Mouse (Mus musculus): ENCODE measurements around the gene Acat1.

Acat1 gene

DNA sequence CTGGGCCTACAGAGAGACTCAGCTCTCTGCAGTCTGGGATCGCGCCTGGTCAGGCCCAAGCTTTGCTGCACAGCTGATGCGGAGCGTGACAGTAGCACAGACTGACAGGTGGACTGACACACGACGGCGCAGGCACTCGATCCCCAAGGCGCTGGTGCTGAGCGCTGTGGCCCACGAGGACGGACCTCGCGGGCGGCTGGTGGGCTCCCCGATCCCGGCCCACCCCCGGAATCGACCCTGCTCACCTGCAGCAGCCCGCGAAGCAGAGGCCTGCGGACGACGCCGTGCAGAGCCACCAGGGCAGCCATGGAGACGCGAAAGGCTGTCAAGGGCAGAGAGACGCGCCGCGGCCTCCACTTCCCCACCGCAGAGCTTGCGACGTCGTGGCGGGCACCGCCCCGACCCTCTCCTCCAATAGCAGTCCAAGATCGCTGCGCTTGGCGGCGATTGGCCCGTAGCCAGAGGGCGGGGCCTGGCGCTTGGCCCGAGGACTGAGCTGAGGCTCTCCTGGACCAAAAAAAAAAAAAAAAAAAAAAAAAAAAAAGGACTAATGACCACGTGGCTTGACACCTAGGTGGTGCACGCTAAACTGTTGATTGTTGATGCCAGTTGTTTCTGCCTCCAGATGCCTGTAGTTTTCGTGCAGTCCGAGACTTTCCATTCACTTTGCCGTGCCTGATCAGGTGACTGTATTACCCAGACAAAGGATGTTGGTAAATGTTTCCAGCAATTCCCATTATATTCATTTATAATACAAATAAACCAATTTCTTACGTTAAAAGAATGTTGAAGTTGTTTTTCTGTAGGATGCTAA lies at the start of gene Acat1:
Gene Acat1, minus strand, starts transcription at position 415 of the 814 bp plus-strand sequence.
- in situ Hi-C loops (cut with MboI, MseI) = loop anchor here (5.0 kb wide), 1 partner anchor 57 kb away; no protein-coding TSS in a partner anchor

GRCm38 (mm10) chr9:53634796-53635195 lies 24.6 kb upstream of the Acat1 start:
- in situ Hi-C loops (cut with MboI, MseI) = no loop called here

GRCm38 (mm10) chr9:53615246-53615645 lies 5.1 kb upstream of the Acat1 start:
- in situ Hi-C loops (cut with MboI, MseI) = no loop called here

- in situ Hi-C loops (cut with MboI, MseI) = loop anchor here (5.0 kb wide), 1 partner anchor 53 kb away; no protein-coding TSS in a partner anchor
Measured at GRCm38 (mm10) chr9:53614286-53614685, 4.1 kb upstream of the Acat1 start.

DNA sequence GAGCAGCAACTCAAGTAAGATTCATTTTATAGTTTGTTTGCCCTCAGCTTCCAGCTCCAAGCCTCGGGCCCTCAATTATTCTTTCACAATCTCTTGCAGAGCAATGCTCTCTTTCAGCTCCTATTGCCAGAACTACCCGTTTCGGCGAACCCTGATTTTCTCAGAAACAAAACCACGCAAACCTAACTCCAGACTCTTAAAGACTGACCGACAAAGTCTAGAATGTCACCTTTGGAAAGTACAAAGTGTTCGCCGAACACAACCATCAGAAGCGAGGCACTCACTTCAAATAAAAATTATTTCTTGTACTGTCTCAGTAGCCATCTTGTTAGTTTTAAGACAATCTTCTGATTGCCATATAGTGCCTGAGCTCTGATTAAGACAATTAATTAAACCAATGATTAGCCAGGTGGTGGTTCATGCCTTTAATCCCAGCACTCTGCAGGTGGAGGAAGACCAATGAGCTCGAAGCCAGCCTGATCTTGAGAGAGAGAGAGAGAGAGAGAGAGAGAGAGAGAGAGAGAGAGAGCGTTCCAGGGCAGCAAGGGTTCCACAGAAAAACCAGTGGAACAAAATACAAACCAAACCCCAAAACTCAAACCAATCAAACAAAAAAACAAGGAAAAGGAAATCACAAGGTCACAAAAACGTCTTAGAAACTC lies 745 bp downstream of the Acat1 start:
- in situ Hi-C loops (cut with MboI, MseI) = no loop called here

DNA sequence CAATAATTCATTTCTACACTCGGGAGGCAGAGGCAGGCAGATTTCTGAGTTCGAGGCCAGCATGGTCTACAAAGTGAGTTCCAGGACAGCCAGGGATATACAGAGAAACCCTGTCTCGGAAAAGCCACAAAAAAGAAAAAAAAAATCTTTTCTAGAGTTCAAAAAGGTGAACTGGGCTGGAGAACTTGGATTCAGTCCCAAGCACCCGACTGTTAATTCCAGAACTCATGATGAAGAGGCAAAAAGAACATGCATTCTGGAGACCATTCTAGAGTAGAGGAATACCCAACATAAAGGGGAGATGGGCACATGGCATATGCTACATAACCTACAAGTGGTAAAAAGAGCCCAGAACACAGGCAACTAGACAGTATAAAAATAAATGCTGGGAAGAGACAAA lies 2.4 kb downstream of the Acat1 start:
- in situ Hi-C loops (cut with MboI, MseI) = no loop called here

DNA sequence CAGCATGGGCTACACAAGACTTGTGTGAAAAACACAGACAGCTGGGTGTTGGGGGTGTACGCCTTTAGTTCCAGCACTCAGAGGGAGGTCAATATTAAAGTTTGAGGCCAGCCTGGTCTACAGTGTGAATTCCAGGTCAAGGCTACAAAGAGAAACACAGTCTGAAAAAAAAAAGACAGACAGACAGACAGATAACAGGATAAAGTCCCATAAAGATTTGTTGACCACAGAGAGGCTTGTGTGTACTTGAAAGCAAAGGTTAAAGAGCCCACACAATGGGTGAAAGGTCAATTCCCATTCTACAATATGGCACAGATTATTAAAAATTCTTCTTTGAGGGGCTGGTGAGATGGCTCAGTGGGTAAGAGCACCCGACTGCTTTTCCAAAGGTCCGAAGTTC lies 3.0 kb downstream of the Acat1 start:
- in situ Hi-C loops (cut with MboI, MseI) = no loop called here

DNA sequence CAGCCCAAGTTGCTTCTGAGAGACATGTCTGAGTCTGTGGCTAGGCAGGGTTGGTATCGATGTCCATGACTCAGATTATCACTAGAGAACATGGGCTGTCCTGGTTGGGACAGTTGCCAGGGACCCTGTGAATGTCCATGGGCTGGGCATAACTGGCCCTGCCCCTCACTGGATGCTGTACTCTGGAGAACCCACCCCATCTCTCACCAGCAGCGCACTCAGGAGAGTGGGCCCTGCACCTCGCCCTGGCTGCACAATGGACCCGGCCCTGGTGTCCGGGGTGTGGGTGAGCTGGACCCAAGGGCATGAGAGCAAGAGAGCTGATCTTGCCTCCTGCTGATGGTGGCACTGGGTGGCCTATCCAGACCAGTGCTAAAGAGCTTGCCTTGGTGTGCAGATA lies 5.2 kb downstream of the Acat1 start:
- in situ Hi-C loops (cut with MboI, MseI) = no loop called here

GRCm38 (mm10) chr9:53603849-53604248 lies 6.3 kb downstream of the Acat1 start:
- in situ Hi-C loops (cut with MboI, MseI) = no loop called here

GRCm38 (mm10) chr9:53603384-53603783 lies 6.8 kb downstream of the Acat1 start:
- in situ Hi-C loops (cut with MboI, MseI) = no loop called here

DNA sequence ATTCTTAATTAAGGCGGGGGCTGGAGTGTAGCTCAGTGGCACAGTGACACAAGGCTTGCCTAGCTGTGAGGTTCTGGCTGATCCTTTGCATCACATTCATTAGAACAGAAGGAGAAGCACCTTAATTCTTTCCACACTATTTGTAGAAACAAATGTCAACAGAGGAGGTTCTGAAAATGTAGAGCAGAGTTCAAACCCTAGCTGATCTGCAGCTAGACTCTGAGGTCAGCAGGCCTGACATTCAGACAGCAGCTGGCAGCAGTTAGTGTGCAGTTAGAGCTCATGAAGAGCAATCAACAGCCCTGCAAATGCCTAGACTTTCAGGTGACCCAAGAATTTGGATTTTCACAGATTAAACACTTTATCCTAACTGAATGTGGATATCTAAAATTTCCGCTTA lies 8.6 kb downstream of the Acat1 start:
- in situ Hi-C loops (cut with MboI, MseI) = no loop called here

DNA sequence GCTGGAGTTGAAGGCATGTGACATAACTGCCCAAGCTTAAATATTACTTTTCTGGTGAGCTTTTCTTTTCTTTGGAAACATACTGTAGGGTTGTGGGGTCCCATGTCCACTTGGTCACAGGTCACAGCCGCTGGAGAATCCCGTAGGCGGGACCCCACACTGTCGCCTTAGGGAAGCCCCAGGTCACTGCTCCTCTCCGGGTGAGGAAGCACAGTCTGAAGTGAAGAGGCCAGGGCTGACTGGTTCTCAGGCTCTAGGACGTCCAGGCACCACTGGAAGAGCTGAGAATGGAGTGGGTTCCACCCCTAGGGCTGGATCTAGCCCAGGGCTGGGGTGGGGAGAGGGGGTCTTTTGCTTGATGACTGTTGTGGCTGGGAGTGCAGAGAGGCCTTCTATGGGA lies 11.6 kb downstream of the Acat1 start:
- in situ Hi-C loops (cut with MboI, MseI) = loop anchor here (10.0 kb wide), 1 partner anchor 66 kb away; no protein-coding TSS in a partner anchor

DNA sequence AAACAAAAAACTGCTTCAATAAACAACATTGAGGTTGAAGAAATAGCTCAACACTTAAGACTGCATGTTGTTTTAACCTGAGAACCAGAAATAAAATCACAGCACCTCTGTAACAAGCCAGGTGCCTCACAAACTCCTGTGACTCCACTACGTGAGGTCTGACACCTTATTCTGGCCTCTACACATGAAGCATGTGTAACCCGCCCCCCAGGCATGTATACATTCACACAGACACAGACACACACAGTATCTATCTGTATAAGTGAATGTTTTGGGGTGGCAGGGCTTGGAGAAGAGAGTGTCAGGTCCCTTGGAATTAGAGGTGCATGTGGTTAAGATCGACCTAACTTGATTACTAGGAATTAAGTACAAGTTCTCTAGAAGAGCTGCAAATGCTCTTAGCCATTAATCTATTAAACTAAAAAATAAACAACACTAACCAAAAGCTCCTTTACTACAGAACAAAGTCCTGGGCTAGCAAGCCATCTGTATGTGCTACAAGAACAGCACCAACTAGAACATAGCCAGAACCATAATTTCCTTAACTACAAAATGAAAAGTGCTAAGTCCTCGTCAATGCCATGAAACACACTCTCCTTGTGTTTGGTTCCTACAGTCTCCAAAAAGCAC lies 13.1 kb downstream of the Acat1 start:
- in situ Hi-C loops (cut with MboI, MseI) = loop anchor here (10.0 kb wide), 1 partner anchor 68 kb away; no protein-coding TSS in a partner anchor

DNA sequence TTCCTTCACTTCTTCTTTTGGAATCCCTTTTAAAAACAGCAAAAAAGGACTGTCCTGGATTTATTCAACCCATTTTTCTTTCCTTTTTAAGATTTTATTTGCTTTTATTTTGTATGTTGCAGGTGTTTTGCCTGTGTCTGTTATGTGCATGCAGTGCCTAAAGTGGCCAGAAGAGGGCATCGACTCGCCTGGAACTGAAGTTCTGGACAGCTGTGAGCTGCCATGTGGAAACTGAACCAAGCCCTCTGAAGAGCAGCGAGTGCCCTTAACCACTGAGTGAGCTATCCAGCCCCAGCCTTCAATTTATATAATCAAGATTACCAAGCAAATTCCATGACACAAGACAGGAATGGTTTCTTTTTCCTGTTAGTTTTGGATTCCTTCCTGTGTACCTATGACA lies 15.4 kb downstream of the Acat1 start:
- in situ Hi-C loops (cut with MboI, MseI) = loop anchor here (10.0 kb wide), 1 partner anchor 70 kb away; no protein-coding TSS in a partner anchor

DNA sequence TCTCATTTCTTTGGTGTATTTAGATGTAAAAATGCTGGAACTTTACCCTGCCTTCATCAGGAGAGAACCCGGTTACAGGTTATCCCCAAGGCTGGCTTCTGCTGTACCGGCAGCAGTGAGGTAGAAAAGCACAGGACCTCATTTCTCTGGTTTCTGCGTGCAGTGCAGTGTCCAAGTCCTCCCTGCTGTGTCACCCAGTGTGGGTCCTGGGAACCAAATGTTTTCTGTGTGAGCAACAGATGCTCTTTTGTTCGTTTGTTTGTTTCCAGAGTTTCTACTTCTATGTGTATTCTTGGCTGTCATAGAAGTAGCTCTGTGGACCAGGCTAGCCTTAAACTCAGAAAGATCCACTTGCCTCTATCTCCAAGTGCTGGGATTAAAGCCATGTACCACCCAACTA lies 28.3 kb downstream of the Acat1 start:
- in situ Hi-C loops (cut with MboI, MseI) = no loop called here

DNA sequence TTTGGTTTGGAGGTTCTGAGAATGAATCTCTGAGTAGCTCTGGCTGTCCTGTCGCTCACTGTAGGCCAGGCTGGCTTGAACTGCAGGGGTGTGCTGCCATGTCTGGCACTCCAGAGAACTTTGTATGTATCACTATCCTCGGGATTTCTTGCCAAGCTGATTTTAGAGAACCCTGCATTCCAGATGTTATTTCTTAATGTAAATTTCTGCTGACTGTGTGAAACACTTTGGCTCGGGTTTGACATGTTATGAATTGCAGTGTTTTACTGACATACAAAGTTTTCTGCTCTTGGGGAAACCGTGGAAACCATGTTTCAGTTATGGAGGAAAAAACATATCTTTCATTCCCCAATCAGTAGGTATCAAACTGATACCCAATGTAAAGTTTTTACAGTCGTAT lies 34.5 kb downstream of the Acat1 start:
- in situ Hi-C loops (cut with MboI, MseI) = no loop called here

- in situ Hi-C loops (cut with MboI, MseI) = no loop called here
Measured at GRCm38 (mm10) chr9:53572516-53573307, 37.5 kb downstream of the Acat1 start.

DNA sequence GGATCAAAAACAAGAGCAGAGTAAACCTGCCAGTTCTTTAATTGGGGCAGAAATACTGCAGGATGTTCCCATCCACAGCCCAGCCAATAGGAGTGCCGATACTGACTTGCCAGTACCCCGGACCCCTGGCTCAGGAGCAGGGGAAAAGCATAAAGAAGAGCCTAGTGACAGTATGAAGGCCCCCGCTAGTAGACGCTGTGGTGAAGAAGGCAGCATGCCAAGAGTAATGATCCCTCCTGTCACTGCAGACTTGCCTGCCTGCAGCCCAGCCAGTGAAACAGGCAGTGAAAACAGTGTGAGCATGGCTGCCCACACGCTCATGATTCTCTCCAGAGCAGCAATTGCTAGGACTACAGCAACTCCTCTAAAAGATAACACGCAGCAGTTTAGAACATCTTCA lies 39.5 kb downstream of the Acat1 start:
- in situ Hi-C loops (cut with MboI, MseI) = no loop called here

GRCm38 (mm10) chr9:53537336-53537965 lies 72.7 kb downstream of the Acat1 start:
- in situ Hi-C loops (cut with MboI, MseI) = loop anchor here (25.0 kb wide), 1 partner anchor 1475 kb away; no protein-coding TSS in a partner anchor

- in situ Hi-C loops (cut with MboI, MseI) = loop anchor here (25.0 kb wide), 1 partner anchor 1474 kb away; no protein-coding TSS in a partner anchor
Measured at GRCm38 (mm10) chr9:53536558-53537320, 73.4 kb downstream of the Acat1 start, which contains the start of the genes Atm and Npat. Atm (minus strand) TSS chr9:53536740. Npat (plus strand) TSS chr9:53537047.
